Mouse (Mus musculus): ENCODE data around the gene Itga11.

DNA sequence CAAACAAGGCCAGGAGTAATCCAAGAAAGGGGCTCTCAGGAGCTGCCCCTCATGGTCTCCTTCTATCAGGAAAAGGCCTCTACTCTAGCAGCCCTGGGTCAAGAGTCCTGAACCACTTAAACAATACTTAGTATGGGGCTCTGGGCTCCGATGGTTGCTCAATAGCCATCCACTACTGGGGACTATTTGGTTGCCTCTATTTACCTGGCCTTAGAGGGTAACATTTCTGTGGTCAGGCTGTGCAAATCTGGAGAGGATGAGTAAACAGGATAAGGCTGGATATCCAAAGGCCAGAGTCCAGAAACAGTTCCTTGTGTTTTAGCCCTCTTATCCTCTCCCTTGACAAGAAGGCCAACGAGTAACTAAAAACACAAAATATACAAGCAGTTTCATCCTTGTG lies 137.1 kb downstream of the Itga11 start:
- no peak for TF ChIP-seq POLR2A (IDR thresholded peaks at IDR 0.05; ENCODE audit: borderline replicate concordance, control insufficient read depth, low read depth, low read length)
- no peak for TF ChIP-seq CTCF (IDR thresholded peaks at IDR 0.05; ENCODE audit: control insufficient read depth, insufficient read depth, low read length)

Measured in bone marrow, adult 2 months (tissue).